Mouse (Mus musculus): ENCODE data around the gene Esp15. TPM values are rescaled to one million over a fixed set of nuclear protein-coding genes. Genes with fewer than 3 reads are reported as not detected.
"Not testable (repeated sequence)": the region's sequence is repeated elsewhere in the genome, so short reads cannot be mapped to it uniquely, and the experiment has no call there.

Gene Esp15
- polyA plus RNA-seq (2012; ENCODE audit: insufficient read depth, low replicate concordance), result not detected in 2 replicates

- H3K9me3 ChIP-seq; H3K36me3 ChIP-seq (replicated peaks; ENCODE audit: low read length); H3K4me1 ChIP-seq; H3K4me3 ChIP-seq (replicated peaks); H3K27me3 ChIP-seq (replicated peaks): not testable (repeated sequence)
Measured at GRCm38 (mm10) chr17:39640654-39641053, at the start of gene Esp15. Gene Esp15 (plus strand): TSS chr17:39640954.

GRCm38 (mm10) chr17:39591550-39591949 lies 49.2 kb upstream of the Esp15 start:
- Histone ChIP-seq H3K4me1 (no peaks in the 10 kb centered on the region), H3K27me3 (replicated peaks) (no peaks in the 10 kb centered on the region), H3K36me3 (replicated peaks; ENCODE audit: low read length) (no peaks in the 10 kb centered on the region), H3K4me3 (replicated peaks) (no peak overlapping the region), H3K9me3 (peaks cover 5% of the 10 kb centered on the region; the same call in 1 of the 2 replicates)
- TF ChIP-seq GATA1 (IDR thresholded peaks at IDR 0.05; ENCODE audit: borderline replicate concordance, low read length) (no peak), FLI1 (IDR thresholded peaks at IDR 0.05; ENCODE audit: low read length) (no peak)

Other genes with a start within 250 kb of the Esp15 start
- not detected in 2 replicates for gene Esp18, start 234.6 kb upstream of the Esp15 start, polyA plus RNA-seq (2012; ENCODE audit: insufficient read depth, low replicate concordance)
- not detected in 2 replicates for gene Esp16, start 104.8 kb upstream of the Esp15 start, polyA plus RNA-seq (2012; ENCODE audit: insufficient read depth, low replicate concordance)

All from megakaryocyte, embryonic 14.5 days (primary cell).